Mouse (Mus musculus): ENCODE measurements around the gene Palm3. TPM values are rescaled to one million over a fixed set of nuclear protein-coding genes. Genes with fewer than 3 reads are reported as not detected.

Gene Palm3
- polyA plus RNA-seq, 1 experiment from 2014 or later = 5.8 TPM

- H3K36me3 ChIP-seq (ENCODE audit: control insufficient read depth, insufficient read depth, low read length) = no peaks in the 10 kb centered on the region
- ATAC-seq (replicated peaks; ENCODE audit: low FRiP score, low TSS enrichment, low read depth) = peak; percentile 20; the same call in 1 of the 2 replicates
- H3K27ac ChIP-seq (ENCODE audit: low read depth) = no peak overlapping the region
- WGBS = 1% methylated on average over 82 of the region's 83 CpGs
- peaks cover 22% of the 10 kb centered on the region for H3K4me1 ChIP-seq (replicated peaks; ENCODE audit: control insufficient read depth, insufficient read depth, low read length)
- peak overlapping the region; percentile 36 for H3K4me3 ChIP-seq (ENCODE audit: low read depth, low read length)
- peak; percentile 88 for DNase-seq (ENCODE audit: low spot score)
- peak overlapping the region; percentile 32; the same call in 1 of the 2 replicates for H3K9ac ChIP-seq (ENCODE audit: low read length)
- peaks cover 36% of the 10 kb centered on the region for H3K27me3 ChIP-seq (replicated peaks; ENCODE audit: control insufficient read depth, insufficient read depth, low read length)
- H3K4me2 ChIP-seq (ENCODE audit: low read length) = peak overlapping the region; percentile 74
- no peaks in the 10 kb centered on the region; the same call in 1 of the 2 replicates for H3K9me3 ChIP-seq (ENCODE audit: control insufficient read depth, low read length)
These were observed 10.4 kb upstream of the Palm3 start for GRCm38 (mm10) chr8:84010625-84011611.

- Histone ChIP-seq H3K4me2 (ENCODE audit: low read length) (peak within 1 kb of the TSS; percentile 74), H3K9ac (ENCODE audit: low read length) (peak within 1 kb of the TSS; percentile 32; the same call in 1 of the 2 replicates), H3K4me3 (ENCODE audit: low read depth, low read length) (peak within 1 kb of the TSS; percentile 36), H3K27me3 (replicated peaks; ENCODE audit: control insufficient read depth, insufficient read depth, low read length) (peaks cover 36% of the 10 kb centered on the region), H3K36me3 (ENCODE audit: control insufficient read depth, insufficient read depth, low read length) (no peaks in the 10 kb centered on the region), H3K9me3 (ENCODE audit: control insufficient read depth, low read length) (no peaks in the 10 kb centered on the region; the same call in 1 of the 2 replicates), H3K27ac (ENCODE audit: low read depth) (no peak within 1 kb of the TSS), H3K4me1 (replicated peaks; ENCODE audit: control insufficient read depth, insufficient read depth, low read length) (peaks cover 22% of the 10 kb centered on the region)
- DNase-seq (ENCODE audit: low spot score) (peak; percentile 72), ATAC-seq (replicated peaks; ENCODE audit: low FRiP score, low TSS enrichment, low read depth) (peak; percentile 16; the same call in 1 of the 2 replicates)
- 1% methylated on average over 44 of the region's 45 CpGs for WGBS
These were observed 9.4 kb upstream of the Palm3 start, which contains the start of gene 2210011C24Rik for GRCm38 (mm10) chr8:84011705-84012498. TSS of gene 2210011C24Rik (minus strand) at chr8:84012171.

- H3K4me3 ChIP-seq (ENCODE audit: low read depth, low read length) = peak overlapping the region; percentile 36
- 13% methylated on average over 35 of the region's 35 CpGs for WGBS
- no peak overlapping the region for H3K27ac ChIP-seq (ENCODE audit: low read depth)
- no peaks in the 10 kb centered on the region; the same call in 1 of the 2 replicates for H3K9me3 ChIP-seq (ENCODE audit: control insufficient read depth, low read length)
- H3K36me3 ChIP-seq (ENCODE audit: control insufficient read depth, insufficient read depth, low read length) = no peaks in the 10 kb centered on the region
- H3K27me3 ChIP-seq (replicated peaks; ENCODE audit: control insufficient read depth, insufficient read depth, low read length) = peaks cover 36% of the 10 kb centered on the region
- ATAC-seq (replicated peaks; ENCODE audit: low FRiP score, low TSS enrichment, low read depth) (0 out of 2 replicates have a peak, but pooled peaks have one; percentile 13), DNase-seq (ENCODE audit: low spot score) (peak; percentile 65)
- peaks cover 22% of the 10 kb centered on the region for H3K4me1 ChIP-seq (replicated peaks; ENCODE audit: control insufficient read depth, insufficient read depth, low read length)
- H3K9ac ChIP-seq (ENCODE audit: low read length) = no peak overlapping the region
- H3K4me2 ChIP-seq (ENCODE audit: low read length) = peak overlapping the region; percentile 74
These were observed 8.6 kb upstream of the Palm3 start for GRCm38 (mm10) chr8:84012499-84013165.

- no peak for DNase-seq (ENCODE audit: low spot score)
- no peak overlapping the region for H3K4me3 ChIP-seq (ENCODE audit: low read depth, low read length)
- ATAC-seq (replicated peaks; ENCODE audit: low FRiP score, low TSS enrichment, low read depth) = no peak
- no peaks in the 10 kb centered on the region; the same call in 1 of the 2 replicates for H3K9me3 ChIP-seq (ENCODE audit: control insufficient read depth, low read length)
- H3K4me1 ChIP-seq (replicated peaks; ENCODE audit: control insufficient read depth, insufficient read depth, low read length) = peaks cover 14% of the 10 kb centered on the region
- H3K9ac ChIP-seq (ENCODE audit: low read length) = no peak overlapping the region
- no peak overlapping the region for H3K4me2 ChIP-seq (ENCODE audit: low read length)
- 89% methylated on average over 5 of the region's 5 CpGs for WGBS
- no peaks in the 10 kb centered on the region for H3K36me3 ChIP-seq (ENCODE audit: control insufficient read depth, insufficient read depth, low read length)
- H3K27me3 ChIP-seq (replicated peaks; ENCODE audit: control insufficient read depth, insufficient read depth, low read length) = peaks cover 27% of the 10 kb centered on the region
- H3K27ac ChIP-seq (ENCODE audit: low read depth) = no peak overlapping the region
These were observed 5.4 kb upstream of the Palm3 start for GRCm38 (mm10) chr8:84015833-84016232.

- 66% methylated on average over 9 of the region's 9 CpGs for WGBS
These were observed 1.5 kb upstream of the Palm3 start for GRCm38 (mm10) chr8:84019738-84020137.

GRCm38 (mm10) chr8:84021569-84021968 lies 298 bp downstream of the Palm3 start:
- Histone ChIP-seq H3K9me3 (ENCODE audit: control insufficient read depth, low read length) (no peaks in the 10 kb centered on the region), H3K4me1 (replicated peaks; ENCODE audit: control insufficient read depth, insufficient read depth, low read length) (peaks cover 31% of the 10 kb centered on the region), H3K27me3 (replicated peaks; ENCODE audit: control insufficient read depth, insufficient read depth, low read length) (peaks cover 9% of the 10 kb centered on the region; the same call in 1 of the 2 replicates), H3K4me2 (ENCODE audit: low read length) (peak overlapping the region; percentile 40), H3K4me3 (ENCODE audit: low read depth, low read length) (peak overlapping the region; percentile 25), H3K27ac (ENCODE audit: low read depth) (no peak overlapping the region), H3K9ac (ENCODE audit: low read length) (peak overlapping the region; percentile 16; the same call in 1 of the 2 replicates), H3K36me3 (ENCODE audit: control insufficient read depth, insufficient read depth, low read length) (no peaks in the 10 kb centered on the region)
- WGBS = 36% methylated on average over 12 of the region's 12 CpGs
- DNase-seq (ENCODE audit: low spot score) = no peak
- ATAC-seq (replicated peaks; ENCODE audit: low FRiP score, low TSS enrichment, low read depth) = no peak; the same call in 1 of the 2 replicates

More at GRCm38 (mm10) chr8:84019738-84020137, 1.5 kb upstream of the Palm3 start:
- Histone ChIP-seq H3K27ac (ENCODE audit: low read depth) (no peak overlapping the region), H3K27me3 (replicated peaks; ENCODE audit: control insufficient read depth, insufficient read depth, low read length) (no peaks in the 10 kb centered on the region), H3K4me3 (ENCODE audit: low read depth, low read length) (no peak overlapping the region), H3K4me2 (ENCODE audit: low read length) (no peak overlapping the region), H3K4me1 (replicated peaks; ENCODE audit: control insufficient read depth, insufficient read depth, low read length) (peaks cover 18% of the 10 kb centered on the region), H3K9me3 (ENCODE audit: control insufficient read depth, low read length) (no peaks in the 10 kb centered on the region; the same call in 1 of the 2 replicates), H3K9ac (ENCODE audit: low read length) (no peak overlapping the region), H3K36me3 (ENCODE audit: control insufficient read depth, insufficient read depth, low read length) (no peaks in the 10 kb centered on the region)
- ATAC-seq (replicated peaks; ENCODE audit: low FRiP score, low TSS enrichment, low read depth) = no peak
- no peak for DNase-seq (ENCODE audit: low spot score)

- no peaks in the 10 kb centered on the region for H3K9me3 ChIP-seq (ENCODE audit: control insufficient read depth, low read length)
- no peak; the same call in 1 of the 2 replicates for ATAC-seq (replicated peaks; ENCODE audit: low FRiP score, low TSS enrichment, low read depth)
- H3K4me3 ChIP-seq (ENCODE audit: low read depth, low read length) = 0 out of 2 replicates have a peak overlapping the region, but pooled peaks have one; percentile 6
- DNase-seq (ENCODE audit: low spot score) = no peak
- peak overlapping the region; percentile 40 for H3K4me2 ChIP-seq (ENCODE audit: low read length)
- no peak overlapping the region for H3K9ac ChIP-seq (ENCODE audit: low read length)
- H3K4me1 ChIP-seq (replicated peaks; ENCODE audit: control insufficient read depth, insufficient read depth, low read length) = peaks cover 33% of the 10 kb centered on the region
- no peaks in the 10 kb centered on the region for H3K36me3 ChIP-seq (ENCODE audit: control insufficient read depth, insufficient read depth, low read length)
- 6% methylated on average over 5 of the region's 5 CpGs for WGBS
- H3K27me3 ChIP-seq (replicated peaks; ENCODE audit: control insufficient read depth, insufficient read depth, low read length) = peaks cover 10% of the 10 kb centered on the region; the same call in 1 of the 2 replicates
- H3K27ac ChIP-seq (ENCODE audit: low read depth) = 0 out of 2 replicates have a peak overlapping the region, but pooled peaks have one; percentile 22
These were observed 1.8 kb downstream of the Palm3 start for GRCm38 (mm10) chr8:84023085-84023484.

Data from intestine, embryonic 14.5 days (tissue).